Mouse (Mus musculus) embryonic facial prominence, embryonic 11.5 days (tissue): ENCODE measurements at regions not wholly inside any gene's neighbourhood (a gene's known extent, or its start where the extent isn't known, plus 50 kb on each side); places are given as distances from the start of the nearest gene placed in this dataset.

Experiments
- ATAC-seq: fragments of 200-750 bp; cut with Nextera tagmentation; replicated peaks from 2 replicates; pipeline ENCODE4 v1.8.0; 2017; ENCODE audit warnings: low read depth; ENCODE audit not compliant: insufficient number of reproducible peaks, low FRiP score, low TSS enrichment
- DNase-seq: peaks from one replicate; pipeline ENCODE4 v3.0.0-alpha.2; 2015; ENCODE audit warnings: low spot score
- H3K27ac ChIP-seq: fragments of 300-500 bp; sonication (generic); replicated peaks from 2 replicates; pipeline ENCODE4 v1.5.1; 2014; ENCODE audit warnings: mild to moderate bottlenecking, low read depth, low read length, control low read depth
- H3K27me3 ChIP-seq: fragments of 300-500 bp; sonication (generic); 2 replicates; pipeline ENCODE4 v1.6.1; 2014; ENCODE audit warnings: mild to moderate bottlenecking, low read length, moderate library complexity, mixed read lengths; ENCODE audit not compliant: control insufficient read depth, insufficient read depth
- H3K36me3 ChIP-seq: fragments of 300-500 bp; sonication (generic); replicated peaks from 2 replicates; pipeline ENCODE4 v1.6.1; 2014; ENCODE audit warnings: low read depth, mild to moderate bottlenecking, low read length, moderate library complexity, mixed read lengths; ENCODE audit not compliant: control insufficient read depth, insufficient read depth
- H3K4me1 ChIP-seq: fragments of 300-500 bp; sonication (generic); 2 replicates; pipeline ENCODE4 v1.6.1; 2014; ENCODE audit warnings: low read length, mixed read lengths; ENCODE audit not compliant: control insufficient read depth, insufficient read depth
- H3K4me2 ChIP-seq: fragments of 300-500 bp; sonication (generic); 2 replicates; pipeline ENCODE4 v1.6.1; 2014; ENCODE audit warnings: low read depth, mild to moderate bottlenecking, control low read depth, low read length, moderate library complexity
- H3K4me3 ChIP-seq: fragments of 300-500 bp; sonication (generic); 2 replicates; pipeline ENCODE4 v1.5.1; 2014; ENCODE audit warnings: low read depth, low read length, control low read depth
- H3K9ac ChIP-seq: fragments of 300-500 bp; sonication (generic); replicated peaks from 2 replicates; pipeline ENCODE4 v1.6.1; 2014; ENCODE audit warnings: mild to moderate bottlenecking, control low read depth, low read length
- H3K9me3 ChIP-seq: fragments of 300-500 bp; sonication (generic); replicated peaks from 2 replicates; pipeline ENCODE4 v1.6.1; 2016; ENCODE audit warnings: mild to moderate bottlenecking, low read length, inconsistent platforms, mixed read lengths; ENCODE audit not compliant: control insufficient read depth
- WGBS: fragments of 180-500 bp; shearing (Covaris S2); extraction: QIAGEN DNeasy Blood & Tissue Kit; methylation state at CpG from one replicate; pipeline ENCODE4 v1.1.7; 2014; 5-methylcytosine and 5-hydroxymethylcytosine counted together

- WGBS = 67% methylated on average over 7 of the region's 7 CpGs
- Histone ChIP-seq H3K9ac (no peak overlapping the region), H3K4me2 (no peak overlapping the region), H3K27ac (no peak overlapping the region), H3K4me1 (no peaks in the 10 kb centered on the region), H3K9me3 (no peaks in the 10 kb centered on the region), H3K4me3 (no peak overlapping the region), H3K36me3 (no peaks in the 10 kb centered on the region), H3K27me3 (no peaks in the 10 kb centered on the region)
- DNase-seq (no peak), ATAC-seq (no peak)
Observed at GRCm38 (mm10) chr10:108061813-108062435, 100.1 kb upstream of the Ppp1r12a start.

GRCm38 (mm10) chr10:108060554-108060953 lies 101.4 kb upstream of the Ppp1r12a start:
- WGBS = 91% methylated on average over 3 of the region's 3 CpGs
- no peak overlapping the region for H3K27ac ChIP-seq
- H3K4me2 ChIP-seq = no peak overlapping the region
- no peaks in the 10 kb centered on the region for H3K4me1 ChIP-seq
- H3K9me3 ChIP-seq = no peaks in the 10 kb centered on the region
- DNase-seq (no peak), ATAC-seq (no peak)
- no peaks in the 10 kb centered on the region for H3K27me3 ChIP-seq
- H3K36me3 ChIP-seq = no peaks in the 10 kb centered on the region
- no peak overlapping the region for H3K9ac ChIP-seq
- H3K4me3 ChIP-seq = no peak overlapping the region

- DNase-seq (no peak), ATAC-seq (no peak)
- no peaks in the 10 kb centered on the region for H3K4me1 ChIP-seq
- H3K4me3 ChIP-seq = no peak overlapping the region
- no peak overlapping the region for H3K4me2 ChIP-seq
- no peaks in the 10 kb centered on the region for H3K27me3 ChIP-seq
- no peaks in the 10 kb centered on the region for H3K9me3 ChIP-seq
- WGBS = 87% methylated on average over 1 of the region's 1 CpGs
- H3K9ac ChIP-seq = no peak overlapping the region
- no peak overlapping the region for H3K27ac ChIP-seq
- H3K36me3 ChIP-seq = no peaks in the 10 kb centered on the region
Observed at GRCm38 (mm10) chr10:108051637-108052036, 110.4 kb upstream of the Ppp1r12a start.

- Histone ChIP-seq H3K9ac (no peak overlapping the region), H3K36me3 (no peaks in the 10 kb centered on the region), H3K9me3 (no peaks in the 10 kb centered on the region), H3K4me1 (no peaks in the 10 kb centered on the region), H3K27me3 (no peaks in the 10 kb centered on the region), H3K4me2 (no peak overlapping the region), H3K27ac (no peak overlapping the region), H3K4me3 (no peak overlapping the region)
- ATAC-seq (no peak), DNase-seq (no peak)
- WGBS = 95% methylated on average over 2 of the region's 2 CpGs
Observed at GRCm38 (mm10) chr10:108048426-108048825, 113.6 kb upstream of the Ppp1r12a start.

GRCm38 (mm10) chr10:108043519-108043918 lies 118.5 kb upstream of the Ppp1r12a start:
- no peaks in the 10 kb centered on the region for H3K27me3 ChIP-seq
- no peaks in the 10 kb centered on the region for H3K36me3 ChIP-seq
- H3K27ac ChIP-seq = no peak overlapping the region
- no peak overlapping the region for H3K9ac ChIP-seq
- no peaks in the 10 kb centered on the region for H3K4me1 ChIP-seq
- H3K4me2 ChIP-seq = no peak overlapping the region
- H3K9me3 ChIP-seq = no peaks in the 10 kb centered on the region
- ATAC-seq (no peak), DNase-seq (no peak)
- 72% methylated on average over 2 of the region's 2 CpGs for WGBS
- H3K4me3 ChIP-seq = no peak overlapping the region

- DNase-seq (no peak), ATAC-seq (no peak)
- H3K9me3 ChIP-seq = no peaks in the 10 kb centered on the region
- H3K4me1 ChIP-seq = no peaks in the 10 kb centered on the region
- no peaks in the 10 kb centered on the region for H3K36me3 ChIP-seq
- H3K4me2 ChIP-seq = no peak overlapping the region
- H3K27me3 ChIP-seq = no peaks in the 10 kb centered on the region
- no peak overlapping the region for H3K27ac ChIP-seq
- H3K9ac ChIP-seq = no peak overlapping the region
- H3K4me3 ChIP-seq = no peak overlapping the region
Observed at GRCm38 (mm10) chr10:108040027-108040426, 122.0 kb upstream of the Ppp1r12a start.

DNA sequence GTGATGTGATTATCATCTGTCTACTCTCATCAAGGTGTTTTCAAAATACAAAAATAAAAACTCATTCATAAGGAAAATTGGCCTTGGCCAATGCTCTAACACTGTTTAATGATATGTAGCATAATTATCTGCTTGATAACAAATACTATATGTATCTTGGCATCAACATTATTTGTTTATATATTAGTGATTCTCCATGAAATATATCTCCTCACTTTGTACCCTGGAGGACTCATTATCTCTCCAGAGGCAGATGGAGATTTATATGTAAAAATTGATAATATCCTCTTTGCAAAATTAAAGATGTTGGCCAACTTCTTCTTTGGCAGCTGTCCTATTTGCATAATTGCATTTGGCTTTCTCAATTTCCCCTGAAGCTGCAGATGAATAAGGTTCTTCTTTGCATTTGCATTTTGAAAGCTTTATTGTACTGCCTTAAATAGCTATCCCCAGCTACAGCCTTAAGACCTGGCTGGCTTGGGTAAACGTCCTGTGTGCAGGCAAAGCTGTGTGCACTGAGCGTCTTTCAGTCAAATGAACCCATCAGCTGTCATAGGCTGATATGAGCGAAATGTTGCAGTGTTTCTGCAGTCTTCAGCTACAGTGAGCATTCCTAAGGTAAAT lies 124.7 kb upstream of the Otogl start:
- Histone ChIP-seq H3K4me1 (no peaks in the 10 kb centered on the region), H3K4me2 (no peak overlapping the region), H3K36me3 (no peaks in the 10 kb centered on the region), H3K9ac (no peak overlapping the region), H3K9me3 (no peaks in the 10 kb centered on the region), H3K27me3 (no peaks in the 10 kb centered on the region), H3K4me3 (no peak overlapping the region), H3K27ac (no peak overlapping the region)
- 58% methylated on average over 3 of the region's 3 CpGs for WGBS
- DNase-seq (no peak), ATAC-seq (no peak)

DNA sequence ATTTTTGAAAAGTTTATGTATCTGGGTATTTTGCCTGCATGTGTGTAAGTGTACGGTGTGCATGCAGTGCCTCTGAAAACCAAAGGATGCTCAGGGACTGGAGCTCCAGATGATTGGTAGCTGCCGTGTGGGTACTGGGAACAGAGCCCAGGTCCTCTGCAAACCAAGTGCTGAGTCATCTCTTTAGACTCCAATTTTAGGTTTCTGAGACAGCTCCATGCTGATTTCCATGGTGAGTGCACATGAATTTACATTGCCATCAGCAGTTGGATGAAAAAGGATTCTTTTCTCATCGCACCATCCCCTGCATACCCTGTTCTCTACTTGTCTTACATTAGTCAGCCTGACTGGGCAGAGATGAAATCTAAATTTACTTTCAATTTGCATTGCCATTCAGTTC lies 122.1 kb upstream of the Otogl start:
- H3K27ac ChIP-seq = no peak overlapping the region
- H3K27me3 ChIP-seq = no peaks in the 10 kb centered on the region
- no peaks in the 10 kb centered on the region for H3K9me3 ChIP-seq
- no peak overlapping the region for H3K9ac ChIP-seq
- no peaks in the 10 kb centered on the region for H3K36me3 ChIP-seq
- DNase-seq = no peak
- no peak overlapping the region for H3K4me2 ChIP-seq
- 94% methylated on average over 3 of the region's 3 CpGs for WGBS
- H3K4me1 ChIP-seq = no peaks in the 10 kb centered on the region
- no peak overlapping the region for H3K4me3 ChIP-seq
- ATAC-seq = no peak
